Mouse (Mus musculus) ES-Bruce4 (cell line): ENCODE data around the gene Cnot8.

Experiments
- CTCF ChIP-seq: IDR thresholded peaks from one replicate; pipeline ENCODE4 v1.8.1; 2011; ENCODE audit warnings: low read depth, low read length
- POLR2A ChIP-seq: IDR thresholded peaks from one replicate; pipeline ENCODE4 v1.8.1; 2011; ENCODE audit warnings: low read length; ENCODE audit not compliant: insufficient read depth

GRCm38 (mm10) chr11:58135296-58135695 lies 31.3 kb downstream of the Cnot8 start:
- no peak for TF ChIP-seq CTCF
- TF ChIP-seq POLR2A = no peak
